Mouse (Mus musculus): ENCODE measurements around the gene Rpap1. TPM values are rescaled to one million over a fixed set of nuclear protein-coding genes. Genes with fewer than 3 reads are reported as not detected.
A peak's percentile ranks its signal among the peaks of the same experiment; 100 is the strongest.

Gene Rpap1
- polyA plus RNA-seq, 1 experiment from 2014 or later = 26.6 TPM

DNA sequence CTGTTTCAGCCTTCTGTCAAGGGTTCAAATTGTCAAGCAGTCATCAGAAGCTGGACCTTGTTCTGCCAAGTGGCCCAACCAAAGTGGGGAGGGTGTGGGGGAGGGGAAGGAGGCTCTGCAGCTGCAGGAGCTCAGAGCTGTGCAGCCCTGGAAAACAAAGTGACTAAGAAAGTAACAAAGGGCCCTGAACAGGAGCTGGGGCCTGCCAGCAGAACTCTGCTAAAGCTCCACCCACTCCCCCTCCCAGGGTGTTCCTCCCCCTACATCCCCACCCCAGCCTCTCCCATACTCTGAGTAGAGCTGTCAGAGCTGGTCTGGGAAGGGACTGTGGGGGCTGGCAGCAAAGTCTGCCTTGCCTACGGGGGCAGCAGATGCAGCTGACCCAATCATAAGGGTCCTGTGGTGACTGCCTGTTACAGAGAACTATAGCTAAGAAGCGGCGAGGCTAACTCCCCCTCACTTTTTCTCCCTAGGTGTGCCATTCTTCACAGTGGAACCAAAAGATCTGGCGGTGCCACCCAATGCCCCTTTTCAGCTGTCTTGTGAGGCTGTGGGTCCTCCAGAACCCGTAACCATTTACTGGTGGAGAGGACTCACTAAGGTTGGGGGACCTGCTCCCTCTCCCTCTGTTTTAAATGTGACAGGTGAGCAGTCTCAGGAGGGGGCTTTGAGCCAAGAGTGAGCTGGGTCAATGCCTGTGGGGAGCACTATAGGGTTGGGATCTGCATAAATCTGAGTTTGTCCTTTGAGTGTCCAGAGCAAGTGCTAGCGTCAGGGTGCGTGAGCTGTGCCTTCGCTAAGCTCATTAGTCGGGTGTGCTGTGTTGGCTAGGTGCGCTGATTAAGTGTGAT lies 15.7 kb upstream of the Rpap1 start:
- Histone ChIP-seq H3K27me3 (ENCODE audit: control insufficient read depth, insufficient read depth, low read length) (no peaks in the 10 kb centered on the region), H3K27ac (ENCODE audit: low read depth, low read length) (no peak overlapping the region), H3K4me3 (ENCODE audit: low read depth, low read length) (no peak overlapping the region), H3K9me3 (ENCODE audit: control insufficient read depth, low read length) (no peaks in the 10 kb centered on the region), H3K4me2 (ENCODE audit: low read depth) (no peak overlapping the region), H3K4me1 (ENCODE audit: control insufficient read depth, insufficient read depth, low read length) (peaks cover 30% of the 10 kb centered on the region), H3K9ac (ENCODE audit: low read length) (no peak overlapping the region), H3K36me3 (ENCODE audit: control insufficient read depth, insufficient read depth, low read length) (no peaks in the 10 kb centered on the region)
- peak; percentile 50 for DNase-seq (ENCODE audit: low spot score)
- peak; percentile 48 for ATAC-seq (ENCODE audit: insufficient read depth, low FRiP score, low TSS enrichment)
- WGBS = 36% methylated on average over 10 of the region's 10 CpGs

DNA sequence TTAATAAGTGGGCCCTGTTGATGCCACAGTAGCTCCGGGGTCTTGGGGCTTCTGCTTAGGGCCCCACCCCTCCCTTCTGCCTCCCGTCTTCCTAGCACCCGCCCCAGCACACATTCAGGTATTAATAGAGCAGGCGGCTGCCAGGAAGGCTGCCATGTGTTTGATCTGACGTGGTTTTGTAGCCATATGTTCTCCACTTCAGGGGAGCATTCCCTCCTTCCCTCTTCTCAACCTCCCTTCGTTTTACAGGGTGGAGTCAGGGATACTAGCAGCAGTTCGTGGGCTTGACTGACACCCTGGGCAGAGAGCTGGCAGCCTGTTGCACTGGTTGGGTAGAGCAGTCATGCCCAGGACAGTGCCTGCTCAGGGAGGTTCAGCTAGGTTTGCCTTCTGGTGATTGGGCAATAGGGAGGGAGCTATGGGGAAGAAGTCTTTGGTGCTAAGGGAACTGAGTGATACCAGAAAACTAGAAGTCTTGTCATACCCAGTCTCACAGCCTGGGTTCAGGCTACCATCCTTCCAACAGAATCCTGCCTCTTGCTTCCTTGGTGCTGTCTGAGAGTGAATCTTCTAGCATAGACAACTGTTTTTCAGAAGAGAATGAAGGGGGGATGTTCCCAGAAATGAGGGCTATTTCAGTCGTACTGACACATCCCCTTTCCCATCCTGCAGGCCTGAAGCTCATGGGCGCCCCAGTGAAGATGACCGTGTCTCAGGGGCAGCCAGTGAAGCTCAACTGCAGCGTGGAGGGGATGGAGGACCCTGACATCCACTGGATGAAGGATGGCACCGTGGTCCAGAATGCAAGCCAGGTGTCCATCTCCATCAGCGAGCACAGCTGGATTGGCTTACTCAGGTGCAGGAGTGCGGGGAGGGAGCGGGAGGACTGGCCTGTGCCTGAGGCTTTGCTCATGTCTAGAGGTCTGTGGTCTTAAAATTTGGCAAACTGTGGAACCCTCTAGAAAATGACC lies 13.8 kb upstream of the Rpap1 start:
- no peak overlapping the region for H3K27ac ChIP-seq (ENCODE audit: low read depth, low read length)
- peak overlapping the region; percentile 88 for H3K4me3 ChIP-seq (ENCODE audit: low read depth, low read length)
- H3K4me1 ChIP-seq (ENCODE audit: control insufficient read depth, insufficient read depth, low read length) = peaks cover 30% of the 10 kb centered on the region
- H3K27me3 ChIP-seq (ENCODE audit: control insufficient read depth, insufficient read depth, low read length) = no peaks in the 10 kb centered on the region
- no peak overlapping the region; the same call in 1 of the 2 replicates for H3K9ac ChIP-seq (ENCODE audit: low read length)
- ATAC-seq (ENCODE audit: insufficient read depth, low FRiP score, low TSS enrichment) = no peak
- DNase-seq (ENCODE audit: low spot score) = no peak
- H3K36me3 ChIP-seq (ENCODE audit: control insufficient read depth, insufficient read depth, low read length) = no peaks in the 10 kb centered on the region
- peak overlapping the region; percentile 99 for H3K4me2 ChIP-seq (ENCODE audit: low read depth)
- 52% methylated on average over 15 of the region's 15 CpGs for WGBS
- no peaks in the 10 kb centered on the region for H3K9me3 ChIP-seq (ENCODE audit: control insufficient read depth, low read length)

DNA sequence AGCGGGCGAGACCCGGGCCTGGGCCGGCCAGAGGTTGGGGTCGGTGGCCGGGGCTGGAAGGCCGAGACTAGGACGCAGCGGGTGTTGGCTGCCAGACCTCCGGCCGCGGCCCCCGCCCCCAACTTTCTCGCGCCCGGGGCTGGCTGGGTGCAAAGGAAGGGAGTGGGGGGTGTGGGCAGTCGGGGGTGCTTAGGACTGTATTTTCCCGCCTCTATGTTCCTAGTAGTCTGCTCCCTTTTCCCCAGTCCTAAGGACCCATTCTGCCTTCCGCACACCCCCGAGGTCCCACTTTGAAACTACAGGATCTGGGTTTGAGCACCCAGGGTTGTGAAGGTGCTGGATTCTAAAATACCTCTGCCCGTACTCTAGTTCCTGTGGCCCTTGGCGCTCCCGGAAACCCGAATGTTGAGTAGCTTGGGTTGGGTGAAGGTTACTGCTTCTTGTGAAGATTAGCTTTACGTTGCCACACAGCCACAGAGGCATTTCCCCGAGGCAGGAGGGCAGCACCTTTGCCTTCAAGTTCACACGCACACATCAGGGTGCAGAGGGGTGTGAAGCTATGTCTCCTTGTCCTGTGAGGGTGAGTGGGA lies 12.7 kb upstream of the Rpap1 start:
- peak; percentile 47 for DNase-seq (ENCODE audit: low spot score)
- Histone ChIP-seq H3K36me3 (ENCODE audit: control insufficient read depth, insufficient read depth, low read length) (no peaks in the 10 kb centered on the region), H3K4me1 (ENCODE audit: control insufficient read depth, insufficient read depth, low read length) (peaks cover 29% of the 10 kb centered on the region), H3K9ac (ENCODE audit: low read length) (peak overlapping the region; percentile 91), H3K9me3 (ENCODE audit: control insufficient read depth, low read length) (no peaks in the 10 kb centered on the region), H3K4me2 (ENCODE audit: low read depth) (peak overlapping the region; percentile 99), H3K27ac (ENCODE audit: low read depth, low read length) (no peak overlapping the region), H3K27me3 (ENCODE audit: control insufficient read depth, insufficient read depth, low read length) (no peaks in the 10 kb centered on the region), H3K4me3 (ENCODE audit: low read depth, low read length) (peak overlapping the region; percentile 88)
- peak; percentile 14; the same call in 1 of the 2 replicates for ATAC-seq (ENCODE audit: insufficient read depth, low FRiP score, low TSS enrichment)
- under 1% methylated on average over 20 of the region's 27 CpGs for WGBS

DNA sequence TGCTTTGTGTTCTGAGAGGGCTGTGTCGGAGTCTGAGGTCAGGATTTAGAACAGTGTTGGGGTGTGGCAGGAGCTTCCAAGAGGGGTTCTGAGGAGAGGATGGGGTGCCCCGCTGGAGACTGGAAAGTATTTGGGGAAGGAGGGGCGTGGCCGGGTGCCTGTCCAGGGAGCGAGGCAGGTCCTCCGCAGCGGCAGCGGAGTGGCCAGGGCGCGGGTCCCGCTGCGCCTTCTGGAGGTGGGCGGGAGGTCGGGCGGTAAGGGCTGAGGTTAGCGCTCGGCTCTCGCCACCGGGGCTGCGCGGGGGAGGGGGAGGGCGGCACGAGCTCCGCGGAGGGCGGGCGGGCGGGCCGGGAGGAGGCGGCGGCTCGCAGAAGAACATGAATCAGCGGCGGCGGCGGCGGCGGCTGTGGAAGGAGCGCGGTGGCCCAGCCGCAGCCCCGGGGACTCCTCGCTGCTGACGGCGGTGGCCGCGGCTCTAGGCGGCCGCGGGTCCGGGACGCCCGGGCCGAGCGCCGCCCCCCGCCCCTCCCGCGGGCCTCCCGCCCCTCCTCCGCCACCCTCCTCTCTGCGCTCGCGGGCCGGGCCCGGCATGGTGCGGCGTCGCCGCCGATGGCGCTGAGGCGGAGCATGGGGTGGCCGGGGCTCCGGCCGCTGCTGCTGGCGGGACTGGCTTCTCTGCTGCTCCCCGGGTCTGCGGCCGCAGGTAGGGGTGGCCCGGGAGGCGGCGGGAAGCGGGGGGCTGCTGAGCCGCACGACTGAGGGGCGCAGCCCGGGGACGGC lies 12.0 kb upstream of the Rpap1 start:
- no peaks in the 10 kb centered on the region for H3K9me3 ChIP-seq (ENCODE audit: control insufficient read depth, low read length)
- peak overlapping the region; percentile 91 for H3K9ac ChIP-seq (ENCODE audit: low read length)
- peak; percentile 61 for DNase-seq (ENCODE audit: low spot score)
- peaks cover 25% of the 10 kb centered on the region for H3K4me1 ChIP-seq (ENCODE audit: control insufficient read depth, insufficient read depth, low read length)
- ATAC-seq (ENCODE audit: insufficient read depth, low FRiP score, low TSS enrichment) = peak; percentile 67
- no peaks in the 10 kb centered on the region for H3K36me3 ChIP-seq (ENCODE audit: control insufficient read depth, insufficient read depth, low read length)
- peak overlapping the region; percentile 99 for H3K4me2 ChIP-seq (ENCODE audit: low read depth)
- H3K27ac ChIP-seq (ENCODE audit: low read depth, low read length) = no peak overlapping the region
- H3K27me3 ChIP-seq (ENCODE audit: control insufficient read depth, insufficient read depth, low read length) = no peaks in the 10 kb centered on the region
- 0% methylated on average over 32 of the region's 89 CpGs for WGBS
- H3K4me3 ChIP-seq (ENCODE audit: low read depth, low read length) = peak overlapping the region; percentile 88

DNA sequence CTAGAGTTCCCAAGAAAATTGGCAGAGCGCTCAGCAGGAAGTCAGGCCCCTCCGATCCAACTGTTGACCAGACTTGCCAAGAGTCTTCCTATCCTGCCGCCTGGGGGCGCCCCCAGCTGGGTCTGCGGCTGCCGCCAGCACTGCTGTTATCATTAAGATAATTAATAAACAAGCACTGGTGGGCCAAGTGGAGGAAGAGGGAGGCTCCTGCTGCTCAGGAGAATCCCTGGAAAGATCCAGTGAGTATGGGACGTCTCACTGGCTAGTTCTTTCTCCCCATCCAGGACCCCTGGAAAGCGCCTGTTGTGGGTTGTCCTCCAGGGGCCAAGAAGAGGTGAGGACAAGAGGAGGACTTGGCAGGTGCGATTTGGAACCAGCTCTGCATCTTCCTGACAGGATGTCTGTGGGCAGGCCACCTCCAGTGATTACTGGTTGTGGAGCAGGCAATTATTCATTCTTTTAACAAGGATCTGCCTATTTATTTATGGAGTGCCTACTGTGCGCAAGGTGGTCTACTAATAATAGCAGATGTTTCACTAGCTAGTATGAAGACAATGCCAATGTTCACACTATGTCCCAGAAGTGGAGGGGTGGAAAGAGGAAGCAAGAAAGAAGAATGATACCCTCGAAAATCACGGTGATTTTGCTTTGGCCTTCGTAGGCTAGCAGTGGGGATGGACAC lies 11.1 kb upstream of the Rpap1 start:
- H3K9ac ChIP-seq (ENCODE audit: low read length) = no peak overlapping the region
- H3K36me3 ChIP-seq (ENCODE audit: control insufficient read depth, insufficient read depth, low read length) = no peaks in the 10 kb centered on the region
- DNase-seq (ENCODE audit: low spot score) (peak; percentile 71), ATAC-seq (ENCODE audit: insufficient read depth, low FRiP score, low TSS enrichment) (no peak)
- H3K4me3 ChIP-seq (ENCODE audit: low read depth, low read length) = no peak overlapping the region; the same call in 1 of the 2 replicates
- H3K27me3 ChIP-seq (ENCODE audit: control insufficient read depth, insufficient read depth, low read length) = no peaks in the 10 kb centered on the region
- WGBS = 9% methylated on average over 13 of the region's 13 CpGs
- H3K27ac ChIP-seq (ENCODE audit: low read depth, low read length) = no peak overlapping the region
- peaks cover 17% of the 10 kb centered on the region for H3K4me1 ChIP-seq (ENCODE audit: control insufficient read depth, insufficient read depth, low read length)
- H3K9me3 ChIP-seq (ENCODE audit: control insufficient read depth, low read length) = no peaks in the 10 kb centered on the region
- peak overlapping the region; percentile 99 for H3K4me2 ChIP-seq (ENCODE audit: low read depth)

DNA sequence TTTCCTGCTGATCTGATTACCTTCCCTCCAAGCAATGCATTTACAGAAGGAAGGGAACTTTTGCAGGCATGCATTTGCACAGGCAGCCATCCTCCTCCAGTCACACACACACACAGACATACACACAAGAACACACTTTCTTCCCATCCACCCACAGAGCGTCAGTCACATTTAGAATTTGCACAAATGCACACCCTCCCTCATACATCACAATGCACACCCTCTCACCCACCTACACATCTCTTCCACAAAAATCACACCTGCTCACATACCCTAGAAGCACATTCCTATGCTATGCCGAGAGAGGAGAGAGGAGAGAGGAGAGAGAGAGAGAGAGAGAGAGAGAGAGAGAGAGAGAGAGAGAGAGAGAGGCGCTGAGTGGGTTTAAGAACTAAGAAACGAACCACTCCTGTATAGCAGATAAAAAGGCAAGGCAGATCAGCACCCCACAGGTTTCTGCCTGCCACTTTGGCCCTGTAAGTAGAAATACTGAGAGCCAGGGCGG lies 10.0 kb upstream of the Rpap1 start, which contains the start of gene Tyro3:
TSS of gene Tyro3 (plus strand) at position 455 of the 505 bp plus-strand sequence.
- no peak within 1 kb of the TSS for H3K4me3 ChIP-seq (ENCODE audit: low read depth, low read length)
- no peaks in the 10 kb centered on the region for H3K27me3 ChIP-seq (ENCODE audit: control insufficient read depth, insufficient read depth, low read length)
- no peaks in the 10 kb centered on the region for H3K9me3 ChIP-seq (ENCODE audit: control insufficient read depth, low read length)
- H3K4me1 ChIP-seq (ENCODE audit: control insufficient read depth, insufficient read depth, low read length) = peaks cover 10% of the 10 kb centered on the region
- ATAC-seq (ENCODE audit: insufficient read depth, low FRiP score, low TSS enrichment) (no peak), DNase-seq (ENCODE audit: low spot score) (no peak)
- WGBS = 69% methylated on average over 5 of the region's 5 CpGs
- H3K36me3 ChIP-seq (ENCODE audit: control insufficient read depth, insufficient read depth, low read length) = no peaks in the 10 kb centered on the region
- no peak within 1 kb of the TSS for H3K4me2 ChIP-seq (ENCODE audit: low read depth)
- H3K27ac ChIP-seq (ENCODE audit: low read depth, low read length) = no peak within 1 kb of the TSS
- H3K9ac ChIP-seq (ENCODE audit: low read length) = no peak within 1 kb of the TSS

- ATAC-seq (ENCODE audit: insufficient read depth, low FRiP score, low TSS enrichment) = no peak
- H3K4me2 ChIP-seq (ENCODE audit: low read depth) = no peak overlapping the region
- no peak for DNase-seq (ENCODE audit: low spot score)
These were observed 2.7 kb upstream of the Rpap1 start for GRCm38 (mm10) chr2:119789996-119790395.

More at GRCm38 (mm10) chr2:119789996-119790395, 2.7 kb upstream of the Rpap1 start:
- H3K4me3 ChIP-seq (ENCODE audit: low read depth, low read length) = no peak overlapping the region
- no peak overlapping the region for H3K9ac ChIP-seq (ENCODE audit: low read length)
- H3K27ac ChIP-seq (ENCODE audit: low read depth, low read length) = no peak overlapping the region
- no peaks in the 10 kb centered on the region for H3K36me3 ChIP-seq (ENCODE audit: control insufficient read depth, insufficient read depth, low read length)
- no peaks in the 10 kb centered on the region for H3K27me3 ChIP-seq (ENCODE audit: control insufficient read depth, insufficient read depth, low read length)
- peaks cover 5% of the 10 kb centered on the region for H3K4me1 ChIP-seq (ENCODE audit: control insufficient read depth, insufficient read depth, low read length)
- WGBS = 87% methylated on average over 2 of the region's 2 CpGs
- no peaks in the 10 kb centered on the region for H3K9me3 ChIP-seq (ENCODE audit: control insufficient read depth, low read length)
